Mouse (Mus musculus): ENCODE data around the gene Lfng.

The Lfng gene

DNA sequence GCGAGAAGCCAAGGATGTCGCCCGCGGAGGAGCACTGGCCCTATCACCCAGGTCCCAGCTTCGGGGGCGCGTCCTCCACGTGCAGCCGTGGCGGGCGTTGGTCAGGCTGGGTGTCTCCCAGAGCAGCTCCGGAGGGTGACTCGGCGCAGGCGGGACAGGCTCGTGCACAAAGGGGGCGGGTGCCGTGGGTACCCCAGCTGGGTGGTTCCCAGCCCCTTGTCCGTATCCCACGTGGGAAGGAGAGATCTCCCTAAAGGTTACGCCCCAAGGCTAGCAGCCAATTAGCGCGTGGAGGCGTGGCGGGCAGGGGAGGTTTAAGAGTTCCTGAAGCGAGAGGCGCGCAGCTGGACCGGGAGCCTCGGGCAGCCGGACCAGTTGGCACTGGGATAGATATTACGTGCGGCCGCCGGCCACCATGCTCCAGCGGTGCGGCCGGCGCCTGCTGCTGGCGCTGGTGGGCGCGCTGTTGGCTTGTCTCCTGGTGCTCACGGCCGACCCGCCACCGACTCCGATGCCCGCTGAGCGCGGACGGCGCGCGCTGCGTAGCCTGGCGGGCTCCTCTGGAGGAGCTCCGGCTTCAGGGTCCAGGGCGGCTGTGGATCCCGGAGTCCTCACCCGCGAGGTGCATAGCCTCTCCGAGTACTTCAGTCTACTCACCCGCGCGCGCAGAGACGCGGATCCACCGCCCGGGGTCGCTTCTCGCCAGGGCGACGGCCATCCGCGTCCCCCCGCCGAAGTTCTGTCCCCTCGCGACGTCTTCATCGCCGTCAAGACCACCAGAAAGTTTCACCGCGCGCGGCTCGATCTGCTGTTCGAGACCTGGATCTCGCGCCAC lies at the start of gene Lfng:
Lfng (plus strand) TSS at position 320 of the 835 bp plus-strand sequence.
- DNase-seq (ENCODE audit: low read depth, low spot score) = no peak

DNA sequence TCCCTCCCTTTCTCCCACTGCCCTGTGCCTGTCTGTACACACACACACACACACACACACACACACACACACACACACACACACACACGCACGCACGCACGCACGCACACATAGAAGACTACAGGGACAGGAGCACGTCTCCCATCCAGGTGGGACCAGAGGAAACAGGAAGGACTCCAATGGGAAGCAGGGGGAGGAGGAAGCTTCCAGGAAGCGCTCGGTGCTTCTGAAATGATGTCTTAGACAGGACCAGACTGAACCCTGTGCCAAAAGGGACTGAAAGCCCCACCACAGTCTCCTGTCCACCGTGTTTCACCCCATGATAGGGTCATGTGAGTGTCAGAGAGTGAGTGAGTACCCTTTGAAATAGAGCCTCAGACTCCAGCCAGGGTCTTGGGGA lies 44.5 kb upstream of the Lfng start:
- no peak for DNase-seq (ENCODE audit: low read depth, low spot score)

DNA sequence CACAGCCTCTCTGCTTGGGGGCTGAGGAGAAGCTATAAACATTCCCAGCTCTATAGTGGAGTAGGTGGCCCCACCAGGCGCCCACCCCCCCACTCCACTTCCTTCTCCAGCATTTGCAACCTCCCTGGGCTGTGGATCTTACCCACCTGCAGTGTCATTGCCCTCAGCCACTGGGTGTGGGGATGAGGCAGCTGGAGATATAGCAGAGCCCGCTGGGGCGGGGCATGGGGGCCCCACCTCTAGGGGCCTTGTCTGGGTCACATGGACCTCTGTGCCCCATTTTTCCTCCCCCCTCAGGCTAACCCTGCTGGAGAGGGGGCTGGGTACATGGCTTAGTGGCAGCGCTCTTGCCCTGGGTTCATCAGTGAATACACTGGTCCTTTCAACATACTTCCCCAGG lies 42.2 kb upstream of the Lfng start, which contains the start of gene Grifin:
Grifin (minus strand) TSS at position 176 of the 400 bp plus-strand sequence.
- DNase-seq (ENCODE audit: low read depth, low spot score) = no peak

DNA sequence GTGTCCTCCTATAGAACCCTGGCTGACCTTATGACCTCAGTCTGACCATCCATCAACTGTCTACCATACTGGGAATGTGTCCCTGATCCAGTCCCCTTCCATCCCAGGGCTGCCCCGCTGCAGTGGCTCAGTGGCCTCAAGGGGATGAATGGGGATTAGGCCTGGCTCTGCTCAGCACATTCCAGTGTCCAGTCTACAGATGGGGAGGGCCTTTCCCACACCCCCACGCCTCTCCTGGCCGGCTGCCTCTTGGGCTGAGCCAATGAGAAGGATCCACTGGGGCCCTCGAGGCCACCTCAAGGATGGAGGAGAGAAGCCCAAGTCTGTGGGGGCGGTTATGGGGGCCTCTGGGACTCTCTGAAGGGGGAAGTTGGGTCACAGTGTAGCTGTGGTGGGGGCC lies 41.7 kb upstream of the Lfng start:
- DNase-seq (ENCODE audit: low read depth, low spot score) = no peak

DNA sequence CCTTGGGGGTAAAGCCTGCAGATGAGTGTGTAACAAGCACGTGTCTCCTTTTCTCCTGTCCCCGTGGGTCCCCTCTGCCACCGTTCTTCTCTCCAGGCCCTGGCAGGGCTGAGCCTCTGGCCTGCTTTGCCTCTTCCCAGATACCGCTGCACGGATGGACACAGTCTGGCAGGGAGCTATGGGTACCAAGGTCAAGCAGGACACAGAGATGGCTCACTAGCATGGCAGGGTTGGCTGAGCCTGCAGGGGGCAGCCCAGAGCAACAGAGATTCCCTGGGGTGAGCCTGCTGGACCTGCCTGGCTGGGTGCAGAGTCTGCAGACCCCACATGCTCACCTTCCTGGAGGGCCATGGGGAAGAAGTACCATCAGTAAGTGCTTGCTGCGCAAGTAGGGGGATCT lies 41.3 kb upstream of the Lfng start:
- DNase-seq (ENCODE audit: low read depth, low spot score) = no peak

DNA sequence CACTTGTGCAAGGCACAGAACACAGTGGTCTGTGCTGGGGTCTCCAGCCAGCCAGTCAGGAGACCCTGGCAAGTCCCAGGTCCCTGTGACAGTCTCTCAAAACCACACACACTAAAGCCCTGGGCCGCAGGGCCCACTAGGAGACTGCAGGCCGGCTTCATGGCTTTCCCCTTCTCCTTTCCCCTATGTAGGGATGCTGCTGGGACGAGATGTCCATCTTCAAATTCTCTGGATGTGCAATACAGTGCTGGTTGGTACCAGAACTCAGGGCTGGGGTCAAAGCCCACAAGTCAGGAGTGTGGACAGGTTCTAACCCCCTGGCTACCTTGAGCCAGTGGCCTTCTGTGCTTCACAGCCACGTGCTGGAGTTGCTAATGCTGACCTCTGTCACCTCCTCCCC lies 40.8 kb upstream of the Lfng start:
- no peak for DNase-seq (ENCODE audit: low read depth, low spot score)

DNA sequence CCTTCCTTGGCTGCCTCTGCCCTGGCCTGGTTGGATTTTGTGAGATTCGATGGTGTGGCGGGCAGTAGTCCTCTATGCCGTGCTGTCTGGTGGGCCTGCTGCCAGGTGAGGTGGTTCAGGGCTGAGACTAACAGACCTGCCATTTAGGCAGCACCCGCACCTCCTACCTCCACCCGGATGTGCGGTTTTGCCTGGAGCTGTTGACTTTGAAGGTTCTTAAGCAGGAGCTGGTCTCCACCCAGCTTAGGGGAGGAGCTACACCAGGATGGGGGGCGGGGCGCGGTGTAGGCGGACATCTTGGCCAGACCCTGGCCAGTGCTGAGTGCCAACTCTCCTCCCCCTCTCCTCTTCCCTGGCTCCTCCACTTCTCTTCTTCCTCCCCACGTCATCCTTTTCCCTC lies 39.8 kb upstream of the Lfng start:
- DNase-seq (ENCODE audit: low read depth, low spot score) = no peak

DNA sequence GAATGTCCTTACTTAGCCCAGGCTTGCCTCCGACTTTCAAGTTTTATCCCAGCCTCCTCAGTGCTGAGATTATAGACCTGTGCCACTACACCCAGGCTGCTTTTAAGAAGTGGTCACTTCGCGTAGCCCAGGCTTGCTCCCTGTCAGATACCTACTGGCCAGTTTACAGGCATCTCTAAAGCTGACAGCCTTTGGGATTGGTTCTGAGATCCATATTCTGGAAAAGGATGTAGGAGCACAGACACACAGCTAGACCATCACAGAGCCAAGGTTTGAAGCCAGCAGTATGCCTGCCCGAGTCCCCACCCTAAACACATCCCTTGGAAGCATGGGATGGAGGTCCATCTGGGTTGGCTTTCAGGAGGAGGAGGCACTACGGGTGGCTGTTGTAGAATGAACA lies 39.4 kb upstream of the Lfng start:
- no peak for DNase-seq (ENCODE audit: low read depth, low spot score)

DNA sequence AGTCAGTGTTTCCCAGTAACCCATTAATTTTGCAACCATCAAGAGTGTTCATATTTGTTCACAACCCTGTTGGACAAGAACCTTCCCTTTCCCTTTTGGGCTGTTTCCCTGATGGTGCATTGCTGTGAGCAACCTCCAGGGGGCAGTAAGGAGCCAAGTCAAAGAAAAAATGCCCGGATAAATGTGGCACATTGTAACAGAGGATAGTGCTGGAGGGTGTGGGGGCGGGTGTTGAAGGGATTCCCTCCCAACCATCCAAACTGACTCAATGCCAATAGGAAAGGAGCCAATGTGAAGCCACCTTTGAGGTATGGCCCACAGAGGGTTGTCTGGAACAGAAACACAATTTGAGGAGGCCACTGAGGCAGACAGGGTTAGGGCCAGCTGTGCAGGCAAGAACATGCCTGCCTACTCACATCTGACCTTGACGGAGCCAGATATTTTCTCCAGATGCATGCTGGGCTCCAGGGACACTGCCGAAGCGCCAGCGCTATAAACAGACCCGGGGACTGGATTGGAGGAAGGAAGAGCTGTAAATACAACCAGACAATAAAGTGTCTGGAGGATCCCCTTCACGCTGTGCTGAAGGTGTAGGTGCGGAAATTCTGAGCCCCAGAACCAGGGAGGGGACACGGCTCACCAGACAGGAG lies 38.7 kb upstream of the Lfng start:
- no peak for DNase-seq (ENCODE audit: low read depth, low spot score)

DNA sequence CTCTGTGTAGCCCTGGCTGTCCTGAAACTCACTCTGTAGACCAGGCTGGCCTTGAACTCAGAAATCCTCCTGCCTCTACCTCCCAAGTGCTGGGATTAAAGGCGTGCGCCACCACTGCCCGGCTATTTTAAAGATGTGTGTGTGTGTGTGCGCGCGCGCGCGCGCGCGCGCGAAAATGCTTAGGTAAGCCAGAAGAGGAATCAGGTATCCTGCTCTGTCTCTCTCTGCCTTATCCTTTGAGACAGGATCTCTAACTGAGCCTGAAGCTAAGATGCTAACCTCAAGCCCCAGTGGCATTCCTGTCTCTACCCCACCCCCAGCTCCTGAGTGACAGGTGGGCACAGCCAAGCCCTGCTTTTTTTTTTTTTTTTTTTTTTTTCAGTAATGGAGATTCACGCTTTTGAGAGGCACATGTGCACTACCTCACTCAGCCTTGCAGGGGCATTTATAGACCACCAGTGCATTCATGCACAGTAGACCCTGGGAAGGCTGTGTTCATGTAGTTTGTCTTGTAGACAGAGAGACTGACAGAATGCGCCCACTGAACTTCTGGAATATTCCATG lies 38.0 kb upstream of the Lfng start:
- no peak for DNase-seq (ENCODE audit: low read depth, low spot score)

DNA sequence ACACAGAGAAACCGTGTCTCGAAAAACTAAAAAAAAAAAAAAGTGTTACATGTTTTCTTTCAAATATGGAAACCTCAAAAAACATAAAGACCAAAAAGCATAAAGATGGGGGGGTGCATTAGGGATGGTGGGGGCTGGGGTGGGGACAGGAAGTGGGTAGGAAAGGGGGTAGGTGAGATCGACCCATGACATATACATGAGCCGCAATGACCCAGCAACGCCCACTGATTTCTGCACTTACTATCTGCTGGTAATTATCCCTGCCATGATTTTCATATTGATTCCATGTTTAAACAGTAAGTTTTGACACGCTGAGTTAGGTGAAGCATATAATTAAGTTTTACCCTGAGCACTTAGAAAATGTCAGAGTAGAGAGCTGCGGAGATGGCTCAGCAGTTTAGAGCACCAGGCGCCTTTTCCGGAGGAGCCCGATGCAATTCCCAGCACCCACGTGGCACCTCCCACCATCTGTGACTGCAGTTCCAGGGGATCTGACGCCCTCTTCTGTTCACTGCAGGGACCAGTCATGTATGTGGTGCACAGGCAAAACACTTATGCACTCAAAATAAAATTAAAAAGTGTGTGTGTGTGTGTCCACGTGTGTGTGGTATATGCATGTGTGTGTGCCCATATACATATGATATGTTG lies 36.8 kb upstream of the Lfng start:
- DNase-seq (ENCODE audit: low read depth, low spot score) = peak; percentile 34

DNA sequence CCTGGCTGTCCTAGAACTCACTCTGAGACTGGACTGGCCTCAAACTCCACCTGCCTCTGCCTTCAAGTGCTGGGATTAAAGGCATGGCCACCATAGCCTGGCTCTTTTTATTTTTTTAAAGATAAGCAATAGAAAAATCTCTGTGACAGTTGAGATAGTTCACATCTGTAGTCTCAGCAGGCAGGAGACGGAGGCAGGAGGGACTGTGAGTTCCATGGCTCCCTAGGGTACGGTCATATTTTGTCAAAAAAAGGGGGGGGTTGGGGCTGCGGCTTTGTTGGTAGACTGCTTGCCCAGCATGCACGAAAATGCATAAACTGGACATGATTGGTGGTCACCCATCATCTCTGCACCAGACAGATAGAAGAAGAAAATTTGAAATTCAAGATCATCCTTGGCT lies 35.9 kb upstream of the Lfng start:
- DNase-seq (ENCODE audit: low read depth, low spot score) = no peak

DNA sequence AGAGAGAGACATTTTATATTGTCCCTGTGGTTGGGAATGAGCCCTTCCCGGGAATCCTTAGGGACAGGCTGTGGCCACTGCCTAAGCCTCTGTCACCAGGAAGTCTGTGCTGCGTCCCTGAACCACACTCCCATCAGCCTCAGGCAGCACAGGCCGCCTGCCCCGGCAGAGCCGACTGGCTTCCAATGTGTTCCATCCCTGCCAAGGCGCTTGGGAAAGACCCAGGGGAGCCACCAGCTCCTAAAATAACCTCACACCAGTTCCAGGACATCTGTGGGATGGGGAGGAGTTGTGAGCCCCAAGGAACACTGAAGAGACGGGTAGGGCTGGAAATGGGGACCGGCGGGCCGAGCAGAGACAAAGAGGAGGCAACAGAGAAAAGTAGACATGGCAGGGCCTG lies 35.4 kb upstream of the Lfng start:
- DNase-seq (ENCODE audit: low read depth, low spot score) = no peak

DNA sequence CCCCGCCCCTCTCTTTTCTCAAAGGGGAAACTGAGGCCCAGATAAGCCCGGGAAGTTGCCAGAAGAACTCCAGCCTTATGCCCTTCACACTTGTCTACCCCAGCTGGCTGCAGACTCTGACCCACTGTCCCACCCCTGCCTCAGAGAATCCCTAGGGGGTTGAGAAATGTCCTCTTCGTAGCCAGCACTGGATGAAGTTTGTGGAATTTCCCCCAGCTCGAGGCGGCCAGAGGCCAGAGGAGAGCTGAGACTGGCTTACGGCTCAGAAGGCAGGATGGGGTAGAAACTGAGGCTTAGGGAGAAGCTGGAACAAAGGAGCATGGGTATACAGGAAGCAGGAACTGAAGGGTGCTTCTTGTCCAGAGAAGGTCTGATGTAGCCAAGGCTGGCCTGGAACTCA lies 34.5 kb upstream of the Lfng start:
- no peak for DNase-seq (ENCODE audit: low read depth, low spot score)

DNA sequence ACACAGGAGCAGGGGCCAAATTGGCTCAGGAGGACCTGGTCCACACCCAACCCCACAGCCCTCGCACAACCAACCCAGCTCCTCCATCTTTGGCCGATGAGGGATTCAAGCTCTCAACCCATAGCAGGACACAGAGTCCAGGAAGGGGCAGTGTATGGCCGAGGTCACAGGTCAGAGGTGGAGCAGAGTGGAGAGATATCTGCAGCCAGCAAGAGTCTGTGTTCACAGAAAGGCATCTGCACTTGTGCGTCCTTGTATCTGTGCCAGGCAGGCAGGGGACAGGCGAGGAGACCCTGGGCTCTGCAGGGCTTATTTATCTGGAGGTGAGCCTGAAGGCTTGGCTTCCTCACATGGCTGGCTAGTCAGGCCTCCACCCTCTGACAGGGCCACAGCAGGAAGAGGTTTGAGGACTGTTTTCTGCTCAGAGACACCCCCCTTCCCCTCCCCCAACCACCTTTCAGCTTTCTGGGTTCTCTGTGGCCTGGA lies 31.7 kb upstream of the Lfng start:
- no peak for DNase-seq (ENCODE audit: low read depth, low spot score)

DNA sequence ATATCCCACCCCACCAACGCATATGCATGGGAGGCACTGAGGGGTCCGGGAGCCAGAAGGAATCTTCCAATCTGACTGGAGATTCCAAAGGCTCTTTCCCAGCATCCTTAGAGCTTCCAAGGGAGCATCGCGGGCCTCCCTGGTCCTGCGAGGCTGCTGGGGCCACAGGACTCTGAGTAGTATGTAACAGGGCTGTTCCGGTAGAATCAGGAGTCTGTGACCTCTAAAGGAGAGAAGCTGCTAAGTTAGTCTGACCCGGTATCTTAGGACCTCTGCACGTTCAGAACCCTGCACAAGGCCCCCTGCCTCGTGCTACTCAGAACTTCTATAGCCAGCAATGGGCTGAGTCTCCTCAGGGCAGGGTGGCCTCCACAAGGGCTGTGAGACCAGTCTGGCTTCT lies 27.9 kb upstream of the Lfng start:
- no peak for DNase-seq (ENCODE audit: low read depth, low spot score)

DNA sequence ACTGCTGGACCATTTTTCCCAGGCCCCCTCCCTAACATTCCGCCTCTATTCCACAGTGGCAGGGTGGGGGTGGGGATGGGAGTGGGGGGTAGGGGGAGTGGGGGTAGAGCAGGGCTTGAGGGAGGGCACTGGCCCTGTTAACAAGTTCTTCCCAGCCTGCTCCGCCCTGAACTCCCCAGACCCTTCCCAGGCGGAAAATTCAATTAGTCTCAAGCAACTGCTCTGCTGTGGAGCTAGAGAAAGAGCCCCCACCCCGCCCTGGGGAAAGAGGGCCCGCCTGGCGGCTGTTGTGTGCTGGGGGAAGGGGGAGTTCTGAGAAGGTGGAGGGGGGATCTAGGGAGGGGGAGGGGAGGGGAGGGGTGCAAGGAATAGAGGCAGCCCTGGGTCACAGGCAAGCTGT lies 27.3 kb upstream of the Lfng start:
- DNase-seq (ENCODE audit: low read depth, low spot score) = no peak

DNA sequence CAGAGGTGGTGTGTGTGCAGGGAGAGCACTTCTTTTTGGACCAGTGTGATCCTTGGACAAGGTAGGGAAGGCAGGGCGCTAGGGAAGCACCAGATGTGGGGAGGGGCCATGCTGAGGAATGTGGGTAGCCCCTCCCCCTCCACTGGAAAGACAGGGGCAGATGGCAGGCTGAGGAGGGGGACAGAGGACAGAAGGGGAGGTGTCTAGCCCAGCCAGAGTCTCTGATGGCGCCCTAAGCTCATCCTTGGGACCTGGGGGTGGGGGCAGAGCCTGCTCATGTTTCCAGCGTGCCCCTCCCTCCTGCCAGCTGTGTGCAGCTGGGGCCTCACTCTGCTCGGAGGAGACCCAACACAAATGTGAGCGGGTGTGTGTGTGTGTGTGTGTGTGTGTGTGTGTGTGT lies 25.6 kb upstream of the Lfng start:
- DNase-seq (ENCODE audit: low read depth, low spot score) = no peak

DNA sequence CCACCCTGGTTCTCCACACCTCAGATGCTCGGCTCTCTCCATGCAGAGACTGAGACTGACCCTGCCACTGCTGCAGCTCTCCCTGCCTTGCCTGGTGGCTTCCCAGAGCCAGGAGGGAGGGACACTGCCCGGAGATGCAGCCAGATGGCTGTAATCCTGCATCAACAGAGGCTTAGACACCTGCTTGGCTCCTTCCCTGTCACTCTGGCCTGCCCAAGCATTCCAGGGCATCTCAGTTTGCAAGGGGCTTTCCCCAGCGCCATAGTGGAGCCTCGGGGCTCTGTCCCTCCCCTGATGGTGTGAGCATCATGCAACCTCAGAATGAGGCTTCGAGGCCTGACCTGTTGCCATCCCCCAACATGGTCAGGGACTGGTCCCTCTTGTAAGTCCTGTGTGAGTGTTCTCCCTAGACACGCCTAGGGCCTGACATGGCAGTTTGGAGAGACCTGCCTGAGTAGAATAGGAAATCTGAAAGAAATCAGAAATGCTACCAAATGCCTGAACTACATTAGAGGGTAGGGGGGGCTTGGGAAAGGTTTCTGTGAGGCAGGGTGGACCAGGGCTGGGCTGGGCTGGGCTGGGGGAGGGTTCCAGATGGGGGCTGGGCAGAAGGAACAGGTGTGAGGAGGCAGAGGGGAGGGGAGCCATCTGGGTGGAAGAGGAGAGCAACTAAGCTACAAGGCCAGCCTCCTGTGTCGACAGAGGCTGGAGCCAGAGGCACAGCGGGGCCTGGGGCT lies 24.0 kb upstream of the Lfng start:
- no peak for DNase-seq (ENCODE audit: low read depth, low spot score)

DNA sequence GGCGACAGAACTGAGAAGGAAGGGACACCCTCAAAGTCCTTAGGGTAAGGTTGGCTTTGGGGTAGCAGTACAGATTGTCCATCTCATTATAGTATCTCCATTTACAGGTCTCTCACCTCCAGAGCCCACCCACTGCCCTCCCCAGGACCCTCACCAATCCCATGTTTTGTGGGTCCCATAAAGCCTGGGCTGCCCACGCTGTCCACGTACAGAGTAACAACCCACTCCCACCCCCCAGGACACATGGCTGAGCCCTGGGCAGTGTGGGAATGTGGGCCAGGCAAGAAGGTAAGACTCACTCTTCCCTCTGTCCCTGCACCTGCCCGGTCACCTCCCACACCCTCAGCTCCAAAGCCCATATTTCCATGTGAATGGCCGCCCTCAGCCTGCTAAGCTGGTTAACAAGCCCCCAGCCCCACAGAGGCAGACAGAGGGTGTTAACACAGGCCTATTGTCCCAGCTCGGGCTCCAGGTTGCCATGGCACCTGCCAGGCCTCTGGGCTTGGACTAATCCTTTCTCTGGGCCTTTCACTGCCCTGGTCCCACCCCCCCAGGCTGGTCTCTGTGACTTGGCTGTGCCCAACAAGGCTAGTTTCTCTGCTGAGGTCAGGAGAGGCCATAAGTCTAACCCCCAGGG lies 23.3 kb upstream of the Lfng start:
- DNase-seq (ENCODE audit: low read depth, low spot score) = no peak

Measured in telencephalon, adult 2 months (tissue).